32 mouse cellular contexts compared by ENCODE assay signal in genomic region chr4:10344147-10344546, GRCm38 (mm10).
"Had no signal": no experiment of that assay in that cellular context is flagged by ENCODE, and none has a peak within 500 bp of the region (broad histone marks: within the 10 kb centered on the region; RNA-seq: fewer than 3 reads in every experiment).

No protein-coding gene starts in this region.

- H3K9me3 ChIP-seq: heart, embryonic 10.5 days; heart, embryonic 12.5 days; heart, embryonic 13.5 days; heart, embryonic 15.5 days; hindbrain, embryonic 10.5 days; hindbrain, embryonic 12.5 days; hindbrain, embryonic 13.5 days; hindbrain, embryonic 15.5 days; intestine, embryonic 15.5 days; kidney, embryonic 15.5 days had no signal

- H3K4me3 ChIP-seq: heart, embryonic 10.5 days; heart, embryonic 12.5 days; heart, embryonic 13.5 days; heart, embryonic 15.5 days; hindbrain, embryonic 10.5 days; hindbrain, embryonic 12.5 days; hindbrain, embryonic 13.5 days; hindbrain, embryonic 15.5 days; intestine, embryonic 15.5 days; kidney, embryonic 15.5 days; layer of hippocampus, adult 2 months; left cerebral cortex, adult 2 months had no signal

- H3K27ac ChIP-seq: heart, embryonic 10.5 days; heart, embryonic 13.5 days; heart, embryonic 15.5 days; hindbrain, embryonic 10.5 days; hindbrain, embryonic 12.5 days; hindbrain, embryonic 13.5 days; hindbrain, embryonic 14.5 days; hindbrain, embryonic 15.5 days; hindbrain, postnatal 0 days; intestine, embryonic 15.5 days; kidney, embryonic 15.5 days; kidney, postnatal 0 days; layer of hippocampus, adult 2 months; left cerebral cortex, adult 2 months had no signal

- H3K4me2 ChIP-seq: heart, embryonic 11.5 days; heart, embryonic 12.5 days; heart, embryonic 13.5 days; heart, embryonic 15.5 days; hindbrain, embryonic 12.5 days; hindbrain, embryonic 13.5 days; hindbrain, embryonic 14.5 days; hindbrain, embryonic 15.5 days; intestine, embryonic 15.5 days; kidney, embryonic 15.5 days had no signal

- H3K36me3 ChIP-seq: heart, embryonic 10.5 days; heart, embryonic 12.5 days; heart, embryonic 13.5 days; heart, embryonic 15.5 days; hindbrain, embryonic 10.5 days; hindbrain, embryonic 12.5 days; hindbrain, embryonic 13.5 days; hindbrain, embryonic 15.5 days; intestine, embryonic 15.5 days; kidney, embryonic 15.5 days had no signal

- H3K4me1 ChIP-seq: heart, embryonic 10.5 days; heart, embryonic 12.5 days; heart, embryonic 13.5 days; heart, embryonic 15.5 days; hindbrain, embryonic 10.5 days; hindbrain, embryonic 12.5 days; hindbrain, embryonic 13.5 days; hindbrain, embryonic 15.5 days; intestine, embryonic 15.5 days; kidney, embryonic 15.5 days had no signal

- H3K27me3 ChIP-seq: heart, embryonic 12.5 days; heart, embryonic 13.5 days; heart, embryonic 15.5 days; hindbrain, embryonic 12.5 days; hindbrain, embryonic 13.5 days; hindbrain, embryonic 15.5 days; intestine, embryonic 15.5 days; kidney, embryonic 15.5 days had no signal

- H3K9ac ChIP-seq: heart, embryonic 12.5 days; heart, embryonic 13.5 days; heart, embryonic 15.5 days; hindbrain, embryonic 12.5 days; hindbrain, embryonic 13.5 days; hindbrain, embryonic 14.5 days; hindbrain, embryonic 15.5 days; intestine, embryonic 15.5 days; kidney, embryonic 15.5 days had no signal

- DNase-seq: heart, postnatal 10 days; heart, postnatal 14 days; heart, postnatal 36 days; heart, postnatal 4 days; kidney, adult 11 months; kidney, adult 18-20 months; kidney, adult 2 months; kidney, adult 8-10 months; kidney, adult 9 months; kidney, postnatal 10 days; kidney, postnatal 14 days; kidney, postnatal 25 days; kidney, postnatal 36 days; kidney, postnatal 4 days; layer of hippocampus, adult 9-11 months; layer of hippocampus, postnatal 36 days had no signal
